Mouse (Mus musculus) forebrain, embryonic 13.5 days (tissue): ENCODE data around the gene Slk. TPM values are rescaled to one million over a fixed set of nuclear protein-coding genes. Genes with fewer than 3 reads are reported as not detected.

ENCODE experiments used
- ATAC-seq: fragments of 200-750 bp; cut with Nextera tagmentation; 2 replicates; pipeline ENCODE4 v1.8.0; 2017
- H3K27ac ChIP-seq: fragments of 300-500 bp; sonication (generic); 2 replicates; pipeline ENCODE4 v1.5.1; 2015; ENCODE audit warnings: inconsistent platforms, mild to moderate bottlenecking, moderate library complexity
- H3K27me3 ChIP-seq: fragments of 300-500 bp; sonication (generic); 2 replicates; pipeline ENCODE4 v1.6.1; 2015; ENCODE audit warnings: mild to moderate bottlenecking, inconsistent platforms
- H3K36me3 ChIP-seq: fragments of 300-500 bp; sonication (generic); 2 replicates; pipeline ENCODE4 v1.6.1; 2015; ENCODE audit warnings: mild to moderate bottlenecking, inconsistent platforms; ENCODE audit not compliant: poor library complexity, severe bottlenecking
- H3K4me1 ChIP-seq: fragments of 300-500 bp; sonication (generic); 2 replicates; pipeline ENCODE4 v1.6.1; 2015; ENCODE audit warnings: inconsistent platforms
- H3K4me2 ChIP-seq: fragments of 300-500 bp; sonication (generic); 2 replicates; pipeline ENCODE4 v1.6.1; 2015; ENCODE audit warnings: inconsistent platforms, mild to moderate bottlenecking, moderate library complexity
- H3K4me3 ChIP-seq: fragments of 300-500 bp; sonication (generic); 2 replicates; pipeline ENCODE4 v1.5.1; 2015; ENCODE audit warnings: mild to moderate bottlenecking, inconsistent platforms
- H3K9ac ChIP-seq: fragments of 300-500 bp; sonication (generic); 2 replicates; pipeline ENCODE4 v1.6.1; 2015; ENCODE audit warnings: mild to moderate bottlenecking, inconsistent platforms
- H3K9me3 ChIP-seq: fragments of 300-500 bp; sonication (generic); replicated peaks from 2 replicates; pipeline ENCODE4 v1.6.1; 2016; ENCODE audit warnings: inconsistent platforms
- WGBS: fragments of 180-500 bp; shearing (Covaris S2); methylation state at CpG from one replicate; pipeline ENCODE4 v1.1.7; 2015; 5-methylcytosine and 5-hydroxymethylcytosine counted together
- polyA plus RNA-seq: library from polyadenylated mRNA; unstranded; fragments of >200 nt; fragmentation: Nextera tagmentation; extraction: Ambion mirVana; gene quantifications from 2 replicates; pipeline ENCODE4 v1.2.1, GENCODE M21; 2015

The Slk gene
- polyA plus RNA-seq, 1 experiment from 2014 or later, result 7.8 TPM

GRCm38 (mm10) chr19:47667601-47668000, 88.1 kb downstream of the Slk start:
- Histone ChIP-seq H3K4me3 (no peak overlapping the region), H3K9me3 (no peaks in the 10 kb centered on the region), H3K27ac (no peak overlapping the region), H3K36me3 (no peaks in the 10 kb centered on the region), H3K27me3 (no peaks in the 10 kb centered on the region), H3K4me2 (no peak overlapping the region), H3K9ac (no peak overlapping the region), H3K4me1 (no peaks in the 10 kb centered on the region)
- no peak for ATAC-seq
- 65% methylated on average over 8 of the region's 8 CpGs for WGBS

- Histone ChIP-seq H3K9ac (no peak overlapping the region), H3K4me2 (no peak overlapping the region), H3K4me3 (no peak overlapping the region), H3K9me3 (no peaks in the 10 kb centered on the region), H3K27me3 (no peaks in the 10 kb centered on the region), H3K36me3 (no peaks in the 10 kb centered on the region), H3K4me1 (no peaks in the 10 kb centered on the region), H3K27ac (no peak overlapping the region)
- no peak for ATAC-seq
- WGBS, result 75% methylated on average over 9 of the region's 9 CpGs
Observed at GRCm38 (mm10) chr19:47668399-47668798, 88.9 kb downstream of the Slk start.

- H3K4me3 ChIP-seq, result no peak overlapping the region
- H3K9ac ChIP-seq, result no peak overlapping the region
- no peaks in the 10 kb centered on the region for H3K4me1 ChIP-seq
- no peaks in the 10 kb centered on the region for H3K27me3 ChIP-seq
- no peak overlapping the region for H3K27ac ChIP-seq
- H3K4me2 ChIP-seq, result no peak overlapping the region
- WGBS, result 41% methylated on average over 8 of the region's 8 CpGs
- no peak for ATAC-seq
- H3K9me3 ChIP-seq, result no peaks in the 10 kb centered on the region
- no peaks in the 10 kb centered on the region for H3K36me3 ChIP-seq
Observed at GRCm38 (mm10) chr19:47674419-47674818, 94.9 kb downstream of the Slk start.

- H3K27me3 ChIP-seq, result no peaks in the 10 kb centered on the region
- no peak for ATAC-seq
- WGBS, result 70% methylated on average over 12 of the region's 12 CpGs
- H3K9ac ChIP-seq, result no peak overlapping the region
- H3K4me1 ChIP-seq, result no peaks in the 10 kb centered on the region
- H3K27ac ChIP-seq, result no peak overlapping the region
- no peaks in the 10 kb centered on the region for H3K36me3 ChIP-seq
- no peak overlapping the region for H3K4me2 ChIP-seq
- H3K9me3 ChIP-seq, result no peaks in the 10 kb centered on the region
- H3K4me3 ChIP-seq, result no peak overlapping the region
Observed at GRCm38 (mm10) chr19:47678675-47679074, 99.2 kb downstream of the Slk start.

- no peak for ATAC-seq
- WGBS, result 94% methylated on average over 7 of the region's 7 CpGs
- H3K4me2 ChIP-seq, result no peak overlapping the region
- no peak overlapping the region for H3K27ac ChIP-seq
- no peaks in the 10 kb centered on the region for H3K27me3 ChIP-seq
- no peaks in the 10 kb centered on the region for H3K36me3 ChIP-seq
- no peak overlapping the region for H3K9ac ChIP-seq
- peaks cover 14% of the 10 kb centered on the region; the same call in 1 of the 2 replicates for H3K4me1 ChIP-seq
- H3K9me3 ChIP-seq, result no peaks in the 10 kb centered on the region
- no peak overlapping the region for H3K4me3 ChIP-seq
Observed at GRCm38 (mm10) chr19:47689592-47689991, 110.1 kb downstream of the Slk start.

GRCm38 (mm10) chr19:47691994-47692393, 112.5 kb downstream of the Slk start, which contains the start of gene Col17a1:
Gene Col17a1 (minus strand): TSS chr19:47692094.
- ATAC-seq, result no peak
- no peak within 1 kb of the TSS for H3K4me3 ChIP-seq
- H3K4me1 ChIP-seq, result peaks cover 10% of the 10 kb centered on the region; the same call in 1 of the 2 replicates
- no peak within 1 kb of the TSS for H3K4me2 ChIP-seq
- no peak within 1 kb of the TSS for H3K27ac ChIP-seq
- no peaks in the 10 kb centered on the region for H3K36me3 ChIP-seq
- no peaks in the 10 kb centered on the region for H3K9me3 ChIP-seq
- H3K9ac ChIP-seq, result no peak within 1 kb of the TSS
- WGBS, result 79% methylated on average over 6 of the region's 6 CpGs
- H3K27me3 ChIP-seq, result no peaks in the 10 kb centered on the region

Other genes starting within 250 kb of the Slk start
- gene Sh3pxd2a, start 115.3 kb upstream of the Slk start, polyA plus RNA-seq, result 3.0 and 3.6 TPM in 2 replicates
- gene Stn1, start 42.2 kb upstream of the Slk start, polyA plus RNA-seq, result 39.0 and 42.2 TPM in 2 replicates
- 0.10 and 0.40 TPM in 2 replicates for gene Col17a1, start 112.4 kb downstream of the Slk start, polyA plus RNA-seq
- gene Sfr1, start 152.0 kb downstream of the Slk start, polyA plus RNA-seq, result 225 and 238 TPM in 2 replicates